Mouse (Mus musculus): ENCODE measurements around the gene OR5BS1P. TPM values are rescaled to one million over a fixed set of nuclear protein-coding genes. Genes with fewer than 3 reads are reported as not detected.

The OR5BS1P gene
- total RNA-seq, 2 experiments from 2014 or later, result not detected

Other genes starting within 250 kb of the OR5BS1P start
- gene Gm44579, start 248.9 kb upstream of the OR5BS1P start, total RNA-seq (2015; ENCODE audit: low replicate concordance), result not detected in 2 replicates
- gene Gm44579, start 248.9 kb upstream of the OR5BS1P start, total RNA-seq (2017; ENCODE audit: low replicate concordance), result not detected in 2 replicates
- gene Olfr287, start 248.8 kb upstream of the OR5BS1P start, total RNA-seq (2015; ENCODE audit: low replicate concordance), result not detected in 2 replicates
- not detected in 2 replicates for gene Olfr287, start 248.8 kb upstream of the OR5BS1P start, total RNA-seq (2017; ENCODE audit: low replicate concordance)
- not detected in 2 replicates for gene Olfr286, start 235.4 kb upstream of the OR5BS1P start, total RNA-seq (2015; ENCODE audit: low replicate concordance)
- not detected in 2 replicates for gene Olfr286, start 235.4 kb upstream of the OR5BS1P start, total RNA-seq (2017; ENCODE audit: low replicate concordance)
- not detected in 2 replicates for gene H1fnt, start 212.6 kb upstream of the OR5BS1P start, total RNA-seq (2015; ENCODE audit: low replicate concordance)
- gene H1fnt, start 212.6 kb upstream of the OR5BS1P start, total RNA-seq (2017; ENCODE audit: low replicate concordance), result not detected in 2 replicates
- not detected in 2 replicates for gene Zfp641, start 173.7 kb upstream of the OR5BS1P start, total RNA-seq (2015; ENCODE audit: low replicate concordance)
- not detected in 2 replicates for gene Zfp641, start 173.7 kb upstream of the OR5BS1P start, total RNA-seq (2017; ENCODE audit: low replicate concordance)
- not detected in 2 replicates for gene Olfr285, start 152.5 kb upstream of the OR5BS1P start, total RNA-seq (2015; ENCODE audit: low replicate concordance)
- gene Olfr285, start 152.5 kb upstream of the OR5BS1P start, total RNA-seq (2017; ENCODE audit: low replicate concordance), result not detected in 2 replicates
- not detected in 2 replicates for gene Olfr284, start 128.9 kb upstream of the OR5BS1P start, total RNA-seq (2015; ENCODE audit: low replicate concordance)
- not detected in 2 replicates for gene Olfr284, start 128.9 kb upstream of the OR5BS1P start, total RNA-seq (2017; ENCODE audit: low replicate concordance)
- not detected in 2 replicates for gene Olfr283, start 89.0 kb upstream of the OR5BS1P start, total RNA-seq (2015; ENCODE audit: low replicate concordance)
- not detected in 2 replicates for gene Olfr283, start 89.0 kb upstream of the OR5BS1P start, total RNA-seq (2017; ENCODE audit: low replicate concordance)
- gene Olfr282, start 38.7 kb upstream of the OR5BS1P start, total RNA-seq (2015; ENCODE audit: low replicate concordance), result not detected in 2 replicates
- not detected in 2 replicates for gene Olfr282, start 38.7 kb upstream of the OR5BS1P start, total RNA-seq (2017; ENCODE audit: low replicate concordance)
- gene Olfr281, start 17.3 kb upstream of the OR5BS1P start, total RNA-seq (2015; ENCODE audit: low replicate concordance), result not detected in 2 replicates
- not detected in 2 replicates for gene Olfr281, start 17.3 kb upstream of the OR5BS1P start, total RNA-seq (2017; ENCODE audit: low replicate concordance)
- not detected in 2 replicates for gene Lalba, start 12.8 kb downstream of the OR5BS1P start, total RNA-seq (2015; ENCODE audit: low replicate concordance)
- not detected in 2 replicates for gene Lalba, start 12.8 kb downstream of the OR5BS1P start, total RNA-seq (2017; ENCODE audit: low replicate concordance)
- gene Olfr279, start 22.5 kb downstream of the OR5BS1P start, total RNA-seq (2015; ENCODE audit: low replicate concordance), result not detected in 2 replicates
- not detected in 2 replicates for gene Olfr279, start 22.5 kb downstream of the OR5BS1P start, total RNA-seq (2017; ENCODE audit: low replicate concordance)
- 15.5 and 19.7 TPM in 2 replicates for gene Kansl2, start 64.4 kb downstream of the OR5BS1P start, total RNA-seq (2015; ENCODE audit: low replicate concordance)
- gene Kansl2, start 64.4 kb downstream of the OR5BS1P start, total RNA-seq (2017; ENCODE audit: low replicate concordance), result 11.5 and 18.0 TPM in 2 replicates
- gene Ccnt1, start 101.0 kb downstream of the OR5BS1P start, total RNA-seq (2015; ENCODE audit: low replicate concordance), result 80.0 and 121 TPM in 2 replicates
- gene Ccnt1, start 101.0 kb downstream of the OR5BS1P start, total RNA-seq (2017; ENCODE audit: low replicate concordance), result 72.0 and 75.4 TPM in 2 replicates
- gene 4930415O20Rik, start 101.1 kb downstream of the OR5BS1P start, total RNA-seq (2015; ENCODE audit: low replicate concordance), result not detected in 2 replicates
- not detected in 2 replicates for gene 4930415O20Rik, start 101.1 kb downstream of the OR5BS1P start, total RNA-seq (2017; ENCODE audit: low replicate concordance)
- gene Adcy6, start 140.2 kb downstream of the OR5BS1P start, total RNA-seq (2015; ENCODE audit: low replicate concordance), result 62.3 and 81.3 TPM in 2 replicates
- gene Adcy6, start 140.2 kb downstream of the OR5BS1P start, total RNA-seq (2017; ENCODE audit: low replicate concordance), result 133 and 140 TPM in 2 replicates
- not detected in 2 replicates for gene Cacnb3, start 160.9 kb downstream of the OR5BS1P start, total RNA-seq (2015; ENCODE audit: low replicate concordance)
- gene Cacnb3, start 160.9 kb downstream of the OR5BS1P start, total RNA-seq (2017; ENCODE audit: low replicate concordance), result 0.77 TPM in 1 of 2 replicates, not detected in the other
- gene Ddx23, start 193.0 kb downstream of the OR5BS1P start, total RNA-seq (2015; ENCODE audit: low replicate concordance), result 24.5 and 26.0 TPM in 2 replicates
- gene Ddx23, start 193.0 kb downstream of the OR5BS1P start, total RNA-seq (2017; ENCODE audit: low replicate concordance), result 49.9 and 91.9 TPM in 2 replicates
- 0.36 TPM in 1 of 2 replicates, not detected in the other for gene Rnd1, start 207.6 kb downstream of the OR5BS1P start, total RNA-seq (2015; ENCODE audit: low replicate concordance)
- not detected in 2 replicates for gene Rnd1, start 207.6 kb downstream of the OR5BS1P start, total RNA-seq (2017; ENCODE audit: low replicate concordance)
- gene Ccdc65, start 238.3 kb downstream of the OR5BS1P start, total RNA-seq (2015; ENCODE audit: low replicate concordance), result not detected in 2 replicates
- not detected in 2 replicates for gene Ccdc65, start 238.3 kb downstream of the OR5BS1P start, total RNA-seq (2017; ENCODE audit: low replicate concordance)

All from erythroid progenitor cell, adult 5-6 weeks (primary cell).